Comparison of ENCODE assay signal across 8 mouse cellular contexts in genomic region chr5:145231893-145232411, GRCm38 (mm10). TPM values are rescaled to one million over a fixed set of nuclear protein-coding genes. Genes with fewer than 3 reads are reported as not detected.
DNase-seq lines count a peak whose midpoint lies in the region; ATAC-seq and TF ChIP-seq lines count a peak whose summit lies in the region.

No protein-coding gene starts in this region.

- WGBS in cerebellum, adult 2 months, result under 1% methylated on average over 47 of the region's 49 CpGs
- WGBS in hindbrain, embryonic 13.5 days, result 0% methylated on average over 44 of the region's 49 CpGs
- WGBS in midbrain, embryonic 12.5 days, result under 1% methylated on average over 37 of the region's 49 CpGs

- H3K9me3 ChIP-seq in hindbrain, embryonic 13.5 days, result no peaks in the 10 kb centered on the region
- H3K9me3 ChIP-seq in midbrain, embryonic 12.5 days, result no peaks in the 10 kb centered on the region

- peak overlapping the region; percentile 87 for H3K4me3 ChIP-seq in cerebellum, adult 2 months (replicated peaks; ENCODE audit: insufficient read depth, low read depth, low read length)
- peak overlapping the region; percentile 96 for H3K4me3 ChIP-seq in testis, adult 2 months (ENCODE audit: control insufficient read depth, low read depth, low read length)
- H3K4me3 ChIP-seq in hindbrain, embryonic 13.5 days, result peak overlapping the region; percentile 99
- H3K4me3 ChIP-seq in midbrain, embryonic 12.5 days, result peak overlapping the region; percentile 85

- DNase-seq in cerebellum, adult 2 months, result no peak
- no peak for DNase-seq in cerebellum, adult 11 months
- DNase-seq in testis, postnatal 14 days (ENCODE audit: low spot score), result no peak
- no peak for DNase-seq in urinary bladder, postnatal 4 days (ENCODE audit: low spot score in 2 of 2)
- no peak for DNase-seq in kidney, adult 8-10 months

- H3K27ac ChIP-seq in cerebellum, adult 2 months (ENCODE audit: insufficient read depth, low read length), result peak overlapping the region; percentile 14; the same call in 1 of the 2 replicates
- peak overlapping the region; percentile 92 for H3K27ac ChIP-seq in testis, adult 2 months (ENCODE audit: control insufficient read depth, insufficient read depth, low read depth, low read length)
- H3K27ac ChIP-seq in hindbrain, embryonic 13.5 days, result peak overlapping the region; percentile 94
- H3K27ac ChIP-seq in midbrain, embryonic 12.5 days (replicated peaks), result peak overlapping the region; percentile 84

- no peak for TF ChIP-seq POLR2A in cerebellum, adult 2 months (IDR thresholded peaks at IDR 0.05; ENCODE audit: borderline replicate concordance, insufficient read depth, low read length)
- no peak for TF ChIP-seq POLR2A in testis, adult 2 months (IDR thresholded peaks at IDR 0.05; ENCODE audit: control insufficient read depth, low read depth, low read length)

- TF ChIP-seq CTCF in cerebellum, adult 2 months (IDR thresholded peaks at IDR 0.05; ENCODE audit: borderline replicate concordance, insufficient read depth, low read depth, low read length), result no peak
- TF ChIP-seq CTCF in testis, adult 2 months (IDR thresholded peaks at IDR 0.05; ENCODE audit: control insufficient read depth, insufficient read depth, insufficient replicate concordance, low read depth, low read length), result no peak

- ATAC-seq in hindbrain, embryonic 13.5 days (ENCODE audit: low FRiP score), result peak; percentile 80
- ATAC-seq in midbrain, embryonic 12.5 days (ENCODE audit: low FRiP score, low read depth), result peak; percentile 58

- H3K36me3 ChIP-seq in testis, adult 2 months (ENCODE audit: control insufficient read depth, insufficient read depth, low read length), result no peaks in the 10 kb centered on the region; the same call in none of the 2 replicates
- peaks cover 35% of the 10 kb centered on the region for H3K36me3 ChIP-seq in hindbrain, embryonic 13.5 days
- H3K36me3 ChIP-seq in midbrain, embryonic 12.5 days, result peaks cover 32% of the 10 kb centered on the region

- peak overlapping the region; percentile 99 for H3K9ac ChIP-seq in hindbrain, embryonic 13.5 days
- H3K9ac ChIP-seq in midbrain, embryonic 12.5 days (replicated peaks), result peak overlapping the region; percentile 93

- H3K27me3 ChIP-seq in cerebellum, adult 2 months (ENCODE audit: control insufficient read depth, insufficient read depth, low read length), result no peaks in the 10 kb centered on the region
- no peaks in the 10 kb centered on the region for H3K27me3 ChIP-seq in testis, adult 2 months (ENCODE audit: control insufficient read depth, insufficient read depth, low read length)
- no peaks in the 10 kb centered on the region for H3K27me3 ChIP-seq in hindbrain, embryonic 13.5 days
- no peaks in the 10 kb centered on the region for H3K27me3 ChIP-seq in midbrain, embryonic 12.5 days

- H3K4me1 ChIP-seq in cerebellum, adult 2 months (ENCODE audit: control insufficient read depth, insufficient read depth, low read length), result no peaks in the 10 kb centered on the region; the same call in 1 of the 2 replicates
- peaks cover 3% of the 10 kb centered on the region for H3K4me1 ChIP-seq in testis, adult 2 months (ENCODE audit: control insufficient read depth, insufficient read depth, low read length)
- peaks cover 26% of the 10 kb centered on the region for H3K4me1 ChIP-seq in hindbrain, embryonic 13.5 days (replicated peaks)
- peaks cover 18% of the 10 kb centered on the region; the same call in 1 of the 2 replicates for H3K4me1 ChIP-seq in midbrain, embryonic 12.5 days

- peak overlapping the region; percentile 87 for H3K4me2 ChIP-seq in hindbrain, embryonic 13.5 days
- peak overlapping the region; percentile 66 for H3K4me2 ChIP-seq in midbrain, embryonic 12.5 days (replicated peaks)

RNA-seq across cellular contexts. Expression of gene Zfp655, which starts 0.4 kb away (rescaled TPM):
- polyA plus RNA-seq in cerebellum, adult 2 months (2012; rRNA removed), result 26.5 and 26.9 TPM in 2 replicates
- polyA plus RNA-seq in testis, adult 2 months (2012; rRNA removed), result 5.9 and 7.4 TPM in 2 replicates
- polyA plus RNA-seq in hindbrain, embryonic 13.5 days (2015; fragmentation: Nextera tagmentation; extraction: Ambion mirVana), result 34.6 and 38.3 TPM in 2 replicates
- polyA plus RNA-seq in midbrain, embryonic 12.5 days (2016; fragmentation: Nextera tagmentation; extraction: Ambion mirVana), result 43.4 and 45.9 TPM in 2 replicates

RNA-seq across cellular contexts. Expression of gene Zkscan5, which starts 27.6 kb away (rescaled TPM):
- 11.0 and 11.2 TPM in 2 replicates for polyA plus RNA-seq in cerebellum, adult 2 months (2012; rRNA removed)
- 8.2 and 9.4 TPM in 2 replicates for polyA plus RNA-seq in testis, adult 2 months (2012; rRNA removed)
- 14.8 and 17.1 TPM in 2 replicates for polyA plus RNA-seq in hindbrain, embryonic 13.5 days (2015; fragmentation: Nextera tagmentation; extraction: Ambion mirVana)
- polyA plus RNA-seq in midbrain, embryonic 12.5 days (2016; fragmentation: Nextera tagmentation; extraction: Ambion mirVana), result 21.0 and 21.1 TPM in 2 replicates

RNA-seq across cellular contexts. Expression of gene Zkscan14, which starts 30.3 kb away (rescaled TPM):
- polyA plus RNA-seq in cerebellum, adult 2 months (2012; rRNA removed), result 9.9 and 10.3 TPM in 2 replicates
- polyA plus RNA-seq in testis, adult 2 months (2012; rRNA removed), result 3.3 and 3.4 TPM in 2 replicates
- 13.6 and 15.6 TPM in 2 replicates for polyA plus RNA-seq in hindbrain, embryonic 13.5 days (2015; fragmentation: Nextera tagmentation; extraction: Ambion mirVana)
- polyA plus RNA-seq in midbrain, embryonic 12.5 days (2016; fragmentation: Nextera tagmentation; extraction: Ambion mirVana), result 10.9 TPM in 2 replicates

RNA-seq across cellular contexts. Expression of gene Atp5j2, which starts 40.1 kb away (rescaled TPM):
- polyA plus RNA-seq in cerebellum, adult 2 months (2012; rRNA removed), result 438 and 445 TPM in 2 replicates
- 98.4 and 101 TPM in 2 replicates for polyA plus RNA-seq in testis, adult 2 months (2012; rRNA removed)
- 693 and 710 TPM in 2 replicates for polyA plus RNA-seq in hindbrain, embryonic 13.5 days (2015; fragmentation: Nextera tagmentation; extraction: Ambion mirVana)
- polyA plus RNA-seq in midbrain, embryonic 12.5 days (2016; fragmentation: Nextera tagmentation; extraction: Ambion mirVana), result 525 and 533 TPM in 2 replicates

RNA-seq across cellular contexts. Expression of gene Zscan25, which starts 48.3 kb away (rescaled TPM):
- 17.7 and 20.5 TPM in 2 replicates for polyA plus RNA-seq in cerebellum, adult 2 months (2012; rRNA removed)
- 4.9 and 5.2 TPM in 2 replicates for polyA plus RNA-seq in testis, adult 2 months (2012; rRNA removed)
- polyA plus RNA-seq in hindbrain, embryonic 13.5 days (2015; fragmentation: Nextera tagmentation; extraction: Ambion mirVana), result 0.74 and 1.0 TPM in 2 replicates
- polyA plus RNA-seq in midbrain, embryonic 12.5 days (2016; fragmentation: Nextera tagmentation; extraction: Ambion mirVana), result 0.71 and 1.1 TPM in 2 replicates

Comparison
In these comparisons a context has a peak if more than half of its experiments do, and no peak if none do; other contexts are left out.
1. H3K27ac ChIP-seq: peak in every context shown above with its lines; median percentile 94 in hindbrain, embryonic 13.5 days; 92 in testis, adult 2 months; 84 in midbrain, embryonic 12.5 days; 14 in cerebellum, adult 2 months.